Comparison of ENCODE assay signal across 8 mouse cellular contexts in genomic region chr15:27629800-27630600, GRCm38 (mm10). TPM values are rescaled to one million over a fixed set of nuclear protein-coding genes. Genes with fewer than 3 reads are reported as not detected.
DNase-seq lines count a peak whose midpoint lies in the region; ATAC-seq and TF ChIP-seq lines count a peak whose summit lies in the region.

No protein-coding gene starts in this region.

- H3K27ac ChIP-seq in testis, adult 2 months (ENCODE audit: control insufficient read depth, insufficient read depth, low read depth, low read length): peak overlapping the region; percentile 60
- peak overlapping the region; percentile 31; the same call in 1 of the 2 replicates for H3K27ac ChIP-seq in brown adipose tissue, adult 24 weeks (replicated peaks; ENCODE audit: low read depth, low read length)
- H3K27ac ChIP-seq in heart, embryonic 14.5 days (replicated peaks in 1 of 2; ENCODE audit: control insufficient read depth in 1 of 2, insufficient read depth in 1 of 2, low read depth in 2 of 2, low read length in 2 of 2): peak overlapping the region; percentile 14 to 69; a peak in 3 of 4 replicates
- peak overlapping the region; percentile 51; the same call in 1 of the 2 replicates for H3K27ac ChIP-seq in midbrain, embryonic 13.5 days

- H3K4me1 ChIP-seq in testis, adult 2 months (ENCODE audit: control insufficient read depth, insufficient read depth, low read length): peaks cover 5% of the 10 kb centered on the region
- H3K4me1 ChIP-seq in brown adipose tissue, adult 24 weeks (ENCODE audit: control insufficient read depth, insufficient read depth, insufficient read length, low read length): peaks cover 2% of the 10 kb centered on the region; the same call in 1 of the 2 replicates
- peaks cover 16 to 34% of the 10 kb centered on the region in 2 experiments for H3K4me1 ChIP-seq in heart, embryonic 14.5 days (ENCODE audit: control insufficient read depth in 2 of 2, insufficient read depth in 2 of 2, low read length in 2 of 2)
- peaks cover 26% of the 10 kb centered on the region for H3K4me1 ChIP-seq in midbrain, embryonic 13.5 days (replicated peaks)

- H3K4me2 ChIP-seq in heart, embryonic 14.5 days (ENCODE audit: low read length): peak overlapping the region; percentile 88
- peak overlapping the region; percentile 76 for H3K4me2 ChIP-seq in midbrain, embryonic 13.5 days (replicated peaks)

- H3K9me3 ChIP-seq in heart, embryonic 14.5 days (ENCODE audit: control insufficient read depth, low read length): no peaks in the 10 kb centered on the region
- H3K9me3 ChIP-seq in midbrain, embryonic 13.5 days: no peaks in the 10 kb centered on the region

- no peak for TF ChIP-seq POLR2A in testis, adult 2 months (IDR thresholded peaks at IDR 0.05; ENCODE audit: control insufficient read depth, low read depth, low read length)

- TF ChIP-seq CTCF in testis, adult 2 months (IDR thresholded peaks at IDR 0.05; ENCODE audit: control insufficient read depth, insufficient read depth, insufficient replicate concordance, low read depth, low read length): no peak

- 2% methylated on average over 52 of the region's 53 CpGs for WGBS in heart, embryonic 14.5 days
- 2% methylated on average over 52 of the region's 53 CpGs for WGBS in midbrain, embryonic 13.5 days

- no peaks in the 10 kb centered on the region for H3K27me3 ChIP-seq in testis, adult 2 months (ENCODE audit: control insufficient read depth, insufficient read depth, low read length)
- no peaks in the 10 kb centered on the region for H3K27me3 ChIP-seq in heart, embryonic 14.5 days (ENCODE audit: control insufficient read depth, insufficient read depth, low read length)
- no peaks in the 10 kb centered on the region for H3K27me3 ChIP-seq in midbrain, embryonic 13.5 days

- H3K4me3 ChIP-seq in testis, adult 2 months (ENCODE audit: control insufficient read depth, low read depth, low read length): peak overlapping the region; percentile 95
- H3K4me3 ChIP-seq in brown adipose tissue, adult 24 weeks (ENCODE audit: insufficient read depth, low read depth, low read length): peak overlapping the region; percentile 81
- peak overlapping the region; percentile 77 to 91 for H3K4me3 ChIP-seq in heart, embryonic 14.5 days (ENCODE audit: control insufficient read depth in 1 of 2, insufficient read depth in 1 of 2, low read depth in 1 of 2, low read length in 2 of 2)
- H3K4me3 ChIP-seq in midbrain, embryonic 13.5 days (replicated peaks): peak overlapping the region; percentile 91

- ATAC-seq in heart, embryonic 14.5 days (ENCODE audit: insufficient number of reproducible peaks, insufficient read depth, low FRiP score, low read depth): peak; percentile 42; the same call in 1 of the 2 replicates
- peak; percentile 6; the same call in 1 of the 2 replicates for ATAC-seq in midbrain, embryonic 13.5 days

- H3K9ac ChIP-seq in heart, embryonic 14.5 days (ENCODE audit: low read length): peak overlapping the region; percentile 95
- peak overlapping the region; percentile 83 for H3K9ac ChIP-seq in midbrain, embryonic 13.5 days (replicated peaks)

- H3K36me3 ChIP-seq in testis, adult 2 months (ENCODE audit: control insufficient read depth, insufficient read depth, low read length): no peaks in the 10 kb centered on the region
- peaks cover 11% of the 10 kb centered on the region; the same call in 1 of the 2 replicates for H3K36me3 ChIP-seq in heart, embryonic 14.5 days (ENCODE audit: control insufficient read depth, insufficient read depth, low read length)
- H3K36me3 ChIP-seq in midbrain, embryonic 13.5 days: peaks cover 20% of the 10 kb centered on the region

- DNase-seq in testis, postnatal 10 days (ENCODE audit: low spot score): no peak
- DNase-seq in kidney, postnatal 36 days: peak; percentile 17 to 48
- DNase-seq in urinary bladder, adult 2 months (ENCODE audit: low spot score): no peak
- no peak for DNase-seq in cerebellum, adult 11-12 months

RNA-seq across cellular contexts. Expression of gene Otulin, which starts 0.5 kb away (rescaled TPM):
- polyA plus RNA-seq in testis, adult 2 months (2012; rRNA removed): 11.2 and 12.2 TPM in 2 replicates
- 16.4 and 17.0 TPM in 2 replicates for polyA plus RNA-seq in brown adipose tissue, adult 24 weeks (2012; ENCODE audit: insufficient read depth, insufficient read length, missing spikeins)
- 37.4 and 38.1 TPM in 2 replicates for polyA plus RNA-seq in heart, embryonic 14.5 days (2014; fragmentation: Nextera tagmentation; extraction: Ambion mirVana)
- 20.4 and 24.3 TPM in 2 replicates for polyA plus RNA-seq in midbrain, embryonic 13.5 days (2015; fragmentation: Nextera tagmentation; extraction: Ambion mirVana)
- 26.0 and 26.3 TPM in 2 replicates for polyA plus RNA-seq in urinary bladder, adult 2 months (2012; rRNA removed)

RNA-seq across cellular contexts. Expression of gene Otulinl, which starts 51.4 kb away (rescaled TPM):
- polyA plus RNA-seq in testis, adult 2 months (2012; rRNA removed): 2.1 and 3.1 TPM in 2 replicates
- 2.7 and 3.8 TPM in 2 replicates for polyA plus RNA-seq in brown adipose tissue, adult 24 weeks (2012; ENCODE audit: insufficient read depth, insufficient read length, missing spikeins)
- 4.4 and 4.7 TPM in 2 replicates for polyA plus RNA-seq in heart, embryonic 14.5 days (2014; fragmentation: Nextera tagmentation; extraction: Ambion mirVana)
- 6.5 and 8.2 TPM in 2 replicates for polyA plus RNA-seq in midbrain, embryonic 13.5 days (2015; fragmentation: Nextera tagmentation; extraction: Ambion mirVana)
- polyA plus RNA-seq in urinary bladder, adult 2 months (2012; rRNA removed): 12.6 and 14.9 TPM in 2 replicates

Comparison
In these comparisons a context has a peak if more than half of its experiments do, and no peak if none do; other contexts are left out.
1. DNase-seq: peak in kidney, postnatal 36 days (2 of 2); none in testis, postnatal 10 days (single experiment), urinary bladder, adult 2 months (single experiment) and cerebellum, adult 11-12 months (single experiment).
2. Peak in every context shown above with its lines, with median percentiles within 50 percentile points of each other: H3K27ac ChIP-seq and H3K4me3 ChIP-seq.